In genomic region chr3:107040408-107040807, GRCm38 (mm10) we compare ENCODE assay signal across 12 mouse cellular contexts. TPM values are rescaled to one million over a fixed set of nuclear protein-coding genes. Genes with fewer than 3 reads are reported as not detected.
DNase-seq lines count a peak whose midpoint lies in the region; ATAC-seq and TF ChIP-seq lines count a peak whose summit lies in the region.
"Had no signal": no experiment of that assay in that cellular context is flagged by ENCODE, and none has a peak within 500 bp of the region (broad histone marks: within the 10 kb centered on the region; RNA-seq: fewer than 3 reads in every experiment).

No protein-coding gene starts in this region.

- no peaks in the 10 kb centered on the region for H3K9me3 ChIP-seq in hindbrain, embryonic 12.5 days (replicated peaks)
- H3K9me3 ChIP-seq in midbrain, embryonic 16.5 days (replicated peaks; ENCODE audit: control insufficient read depth, low read length, poor library complexity, severe bottlenecking) = no peaks in the 10 kb centered on the region
- H3K9me3 ChIP-seq: kidney, embryonic 15.5 days had no signal

- TF ChIP-seq POLR2A in cerebellum, adult 2 months (IDR thresholded peaks at IDR 0.05; ENCODE audit: borderline replicate concordance, insufficient read depth, low read length) = no peak

- peaks cover 7% of the 10 kb centered on the region; the same call in 1 of the 2 replicates for H3K27me3 ChIP-seq in hindbrain, embryonic 12.5 days
- no peaks in the 10 kb centered on the region for H3K27me3 ChIP-seq in midbrain, embryonic 16.5 days (ENCODE audit: control insufficient read depth, insufficient read depth, low read depth, low read length)
- 0 out of 2 replicates have a peak, but pooled peaks cover 1% of the 10 kb centered on the region for H3K27me3 ChIP-seq in cerebellum, adult 2 months (ENCODE audit: control insufficient read depth, insufficient read depth, low read length)

- H3K27ac ChIP-seq in hindbrain, embryonic 12.5 days = no peak overlapping the region
- no peak overlapping the region for H3K27ac ChIP-seq in midbrain, embryonic 16.5 days (ENCODE audit: low read length)
- H3K27ac ChIP-seq in cerebellum, adult 2 months (ENCODE audit: insufficient read depth, low read length) = no peak overlapping the region
- H3K27ac ChIP-seq: kidney, embryonic 15.5 days; liver, embryonic 14.5 days had no signal

- H3K4me2 ChIP-seq in hindbrain, embryonic 12.5 days (replicated peaks) = peak overlapping the region; percentile 95
- peak overlapping the region; percentile 64 for H3K4me2 ChIP-seq in midbrain, embryonic 16.5 days (ENCODE audit: low read length)
- H3K4me2 ChIP-seq: kidney, embryonic 15.5 days had no signal

- ATAC-seq in hindbrain, embryonic 12.5 days (ENCODE audit: low FRiP score) = no peak
- ATAC-seq in midbrain, embryonic 16.5 days = no peak

- DNase-seq in CD4-positive, CD25-positive, alpha-beta regulatory T cell, adult 2 months (ENCODE audit: low read depth, low spot score) = peak; percentile 65
- peak; percentile 42 for DNase-seq in brain, adult 2 months (ENCODE audit: low read depth, low spot score)
- DNase-seq in thymus, postnatal 14 days = no peak
- DNase-seq in ovary, postnatal 10 days (ENCODE audit: low spot score) = no peak
- DNase-seq in cerebellum, adult 2 months = no peak
- DNase-seq: heart, adult 11 months; thymus, postnatal 25 days had no signal

- peak overlapping the region; percentile 7; the same call in 1 of the 2 replicates for H3K4me3 ChIP-seq in hindbrain, embryonic 12.5 days
- peak overlapping the region; percentile 42 for H3K4me3 ChIP-seq in midbrain, embryonic 16.5 days (ENCODE audit: low read depth, low read length)
- H3K4me3 ChIP-seq in cerebellum, adult 2 months (replicated peaks; ENCODE audit: insufficient read depth, low read depth, low read length) = no peak overlapping the region
- H3K4me3 ChIP-seq: kidney, embryonic 15.5 days had no signal

- 81% methylated on average over 3 of the region's 3 CpGs for WGBS in hindbrain, embryonic 12.5 days
- WGBS in midbrain, embryonic 16.5 days = 76% methylated on average over 3 of the region's 3 CpGs
- WGBS in cerebellum, adult 2 months = 92% methylated on average over 3 of the region's 3 CpGs

- no peak for TF ChIP-seq CTCF in cerebellum, adult 2 months (IDR thresholded peaks at IDR 0.05; ENCODE audit: borderline replicate concordance, insufficient read depth, low read depth, low read length)

- peaks cover 25% of the 10 kb centered on the region for H3K4me1 ChIP-seq in hindbrain, embryonic 12.5 days
- peaks cover 32% of the 10 kb centered on the region for H3K4me1 ChIP-seq in midbrain, embryonic 16.5 days (ENCODE audit: control insufficient read depth, insufficient read depth, low read length)
- no peaks in the 10 kb centered on the region for H3K4me1 ChIP-seq in cerebellum, adult 2 months (ENCODE audit: control insufficient read depth, insufficient read depth, low read length)

- H3K9ac ChIP-seq in hindbrain, embryonic 12.5 days = no peak overlapping the region
- H3K9ac ChIP-seq in midbrain, embryonic 16.5 days (ENCODE audit: low read depth, low read length) = no peak overlapping the region
- H3K9ac ChIP-seq: kidney, embryonic 15.5 days; liver, embryonic 14.5 days had no signal

- H3K36me3 ChIP-seq in hindbrain, embryonic 12.5 days = no peaks in the 10 kb centered on the region
- no peaks in the 10 kb centered on the region for H3K36me3 ChIP-seq in midbrain, embryonic 16.5 days (ENCODE audit: control insufficient read depth, insufficient read depth, low read length)
- H3K36me3 ChIP-seq: G1E; kidney, embryonic 15.5 days had no signal

RNA-seq across cellular contexts. Expression of gene Kcna3, which starts 4.4 kb away (rescaled TPM):
- polyA plus RNA-seq in hindbrain, embryonic 12.5 days (2016; fragmentation: Nextera tagmentation; extraction: Ambion mirVana) = 8.1 and 8.3 TPM in 2 replicates
- polyA plus RNA-seq in midbrain, embryonic 16.5 days (2015; fragmentation: Nextera tagmentation; extraction: Ambion mirVana) = 16.0 and 17.8 TPM in 2 replicates
- 3.3 and 3.9 TPM in 2 replicates for polyA plus RNA-seq in cerebellum, adult 2 months (2012; rRNA removed)
- polyA plus RNA-seq: G1E had no signal

Comparison
In these comparisons a context has a peak if more than half of its experiments do, and no peak if none do; other contexts are left out.
1. DNase-seq: peak in CD4-positive, CD25-positive, alpha-beta regulatory T cell, adult 2 months (single experiment) and brain, adult 2 months (single experiment); none in thymus, postnatal 14 days (single experiment), ovary, postnatal 10 days (single experiment) and cerebellum, adult 2 months (0 of 2).